Mouse (Mus musculus): Measurements from ENCODE around the gene Plagl1. TPM values are rescaled to one million over a fixed set of nuclear protein-coding genes. Genes with fewer than 3 reads are reported as not detected.

Gene Plagl1
- total RNA-seq, 1 experiment = 13.4 TPM

GRCm38 (mm10) chr10:13177973-13178624 is 117.8 kb downstream of the Plagl1 start, which contains the start of gene Zc2hc1b:
TSS of gene Zc2hc1b (minus strand) at chr10:13178023.
- Histone ChIP-seq H3K36me3 (ENCODE audit: control insufficient read depth, insufficient read depth, low read length, poor library complexity, severe bottlenecking) (peaks cover 22% of the 10 kb centered on the region), H3K9ac (ENCODE audit: insufficient read depth, low read depth, low read length, poor library complexity, severe bottlenecking) (no peak within 1 kb of the TSS), H3K9me3 (ENCODE audit: control insufficient read depth, insufficient read depth, low read depth, low read length) (no peaks in the 10 kb centered on the region), H3K4me1 (ENCODE audit: control insufficient read depth in 2 of 2, insufficient read depth in 2 of 2, low read length in 2 of 2, poor library complexity in 1 of 2) (no peaks in the 10 kb centered on the region), H3K4me3 (ENCODE audit: insufficient read depth in 1 of 2, low read depth in 1 of 2, low read length in 2 of 2, poor library complexity in 1 of 2, severe bottlenecking in 1 of 2) (no peak within 1 kb of the TSS), H3K27ac (ENCODE audit: insufficient read depth, low read depth, low read length, poor library complexity, severe bottlenecking) (no peak within 1 kb of the TSS)
- no peak for DNase-seq (ENCODE audit: low read depth, low spot score)
- in situ Hi-C loops (cut with MboI; ENCODE audit: low sequenced_read_pairs in 2 of 2, unreplicated experiment in 2 of 2) = no loop called here
- TF ChIP-seq CHD2 (IDR thresholded peaks at IDR 0.05; ENCODE audit: low read depth, low read length) (no peak), HCFC1 (IDR thresholded peaks at IDR 0.05; ENCODE audit: borderline replicate concordance, insufficient read depth, low read length) (no peak)

- TF ChIP-seq HCFC1 (IDR thresholded peaks at IDR 0.05; ENCODE audit: borderline replicate concordance, insufficient read depth, low read length) (no peak), MAFK (IDR thresholded peaks at IDR 0.05; ENCODE audit: insufficient read depth, low read depth, low read length) (no peak), ZC3H11A (IDR thresholded peaks at IDR 0.05; ENCODE audit: borderline replicate concordance, low read depth, low read length) (no peak), CHD2 (IDR thresholded peaks at IDR 0.05; ENCODE audit: low read depth, low read length) (no peak), ZNF384 (IDR thresholded peaks at IDR 0.05; ENCODE audit: low read depth, low read length) (no peak)
Observed at GRCm38 (mm10) chr10:13180211-13180610, 119.9 kb downstream of the Plagl1 start.

More at GRCm38 (mm10) chr10:13180211-13180610, 119.9 kb downstream of the Plagl1 start:
- DNase-seq (ENCODE audit: low read depth, low spot score) = no peak
- H3K9me3 ChIP-seq (ENCODE audit: control insufficient read depth, insufficient read depth, low read depth, low read length) = no peaks in the 10 kb centered on the region
- peaks cover 27% of the 10 kb centered on the region for H3K36me3 ChIP-seq (ENCODE audit: control insufficient read depth, insufficient read depth, low read length, poor library complexity, severe bottlenecking)
- no peak overlapping the region for H3K9ac ChIP-seq (ENCODE audit: insufficient read depth, low read depth, low read length, poor library complexity, severe bottlenecking)
- no peak overlapping the region for H3K27ac ChIP-seq (ENCODE audit: insufficient read depth, low read depth, low read length, poor library complexity, severe bottlenecking)
- H3K4me3 ChIP-seq (ENCODE audit: insufficient read depth in 1 of 2, low read depth in 1 of 2, low read length in 2 of 2, poor library complexity in 1 of 2, severe bottlenecking in 1 of 2) = no peak overlapping the region
- in situ Hi-C loops (cut with MboI; ENCODE audit: low sequenced_read_pairs in 2 of 2, unreplicated experiment in 2 of 2) = no loop called here
- H3K4me1 ChIP-seq (ENCODE audit: control insufficient read depth in 2 of 2, insufficient read depth in 2 of 2, low read length in 2 of 2, poor library complexity in 1 of 2) = no peaks in the 10 kb centered on the region

Other genes starting within 250 kb of the Plagl1 start
- gene Utrn, start 191.1 kb upstream of the Plagl1 start, total RNA-seq (2012; rRNA removed) = 66.9 and 91.8 TPM in 2 replicates
- gene Stx11, start 96.2 kb upstream of the Plagl1 start, total RNA-seq (2012; rRNA removed) = 0.90 and 2.5 TPM in 2 replicates
- gene Sf3b5, start 55.2 kb upstream of the Plagl1 start, total RNA-seq (2012; rRNA removed) = 34.1 and 37.7 TPM in 2 replicates
- gene Zc2hc1b, start 117.5 kb downstream of the Plagl1 start, total RNA-seq (2012; rRNA removed) = not detected in 2 replicates
- gene Ltv1, start 132.7 kb downstream of the Plagl1 start, total RNA-seq (2012; rRNA removed) = 34.5 and 38.6 TPM in 2 replicates

Data from ES-E14 (cell line).